Mouse (Mus musculus) lung, postnatal 25 days (tissue): Measurements from ENCODE around the gene Miga1.
"Not testable (repeated sequence)": the region's sequence is repeated elsewhere in the genome, so short reads cannot be mapped to it uniquely, and the experiment has no call there.

Experiments
- DNase-seq: peaks from one replicate; pipeline ENCODE4 v3.0.0; 2022; ENCODE audit warnings: low spot score

Miga1 gene

GRCm38 (mm10) chr3:152321765-152322547 lies 18.3 kb downstream of the Miga1 start:
- peak; percentile 26 for DNase-seq

- DNase-seq: no peak
Measured at GRCm38 (mm10) chr3:152320972-152321645, 19.1 kb downstream of the Miga1 start.

GRCm38 (mm10) chr3:152316447-152317173 lies 23.6 kb downstream of the Miga1 start:
- not testable (repeated sequence) for DNase-seq

- DNase-seq: peak; percentile 89
Measured at GRCm38 (mm10) chr3:152315613-152316012, 24.6 kb downstream of the Miga1 start.

GRCm38 (mm10) chr3:152314666-152315065 lies 25.5 kb downstream of the Miga1 start:
- DNase-seq: not testable (repeated sequence)

GRCm38 (mm10) chr3:152309250-152309645 lies 31.0 kb downstream of the Miga1 start:
- no peak for DNase-seq

GRCm38 (mm10) chr3:152308485-152309249 lies 31.5 kb downstream of the Miga1 start:
- peak; percentile 53 for DNase-seq

- DNase-seq: no peak
Measured at GRCm38 (mm10) chr3:152305971-152306370, 34.2 kb downstream of the Miga1 start.

GRCm38 (mm10) chr3:152305080-152305479 lies 35.1 kb downstream of the Miga1 start:
- no peak for DNase-seq

- peak; percentile 59 for DNase-seq
Measured at GRCm38 (mm10) chr3:152304093-152304815, 36.0 kb downstream of the Miga1 start.

GRCm38 (mm10) chr3:152302991-152303390 lies 37.2 kb downstream of the Miga1 start:
- DNase-seq: no peak

GRCm38 (mm10) chr3:152300376-152301337 lies 39.5 kb downstream of the Miga1 start:
- no peak for DNase-seq

- DNase-seq: no peak
Measured at GRCm38 (mm10) chr3:152295896-152296295, 44.3 kb downstream of the Miga1 start.

GRCm38 (mm10) chr3:152294400-152294799 lies 45.8 kb downstream of the Miga1 start:
- DNase-seq: no peak

- DNase-seq: no peak
Measured at GRCm38 (mm10) chr3:152293530-152294181, 46.6 kb downstream of the Miga1 start.

- DNase-seq: no peak
Measured at GRCm38 (mm10) chr3:152291895-152292294, 48.3 kb downstream of the Miga1 start.

GRCm38 (mm10) chr3:152290175-152290798 lies 49.9 kb downstream of the Miga1 start:
- DNase-seq: no peak

GRCm38 (mm10) chr3:152288740-152289139 lies 51.5 kb downstream of the Miga1 start:
- DNase-seq: no peak

- no peak for DNase-seq
Measured at GRCm38 (mm10) chr3:152288276-152288675, 51.9 kb downstream of the Miga1 start.
